Mouse (Mus musculus): ENCODE measurements around the gene Slc4a11. TPM values are rescaled to one million over a fixed set of nuclear protein-coding genes. Genes with fewer than 3 reads are reported as not detected.
A peak's percentile ranks its signal among the peaks of the same experiment; 100 is the strongest.

Gene Slc4a11
- polyA plus RNA-seq, 1 experiment from 2014 or later, result 0.15 TPM

GRCm38 (mm10) chr2:130664102-130664701 lies 33.1 kb downstream of the Slc4a11 start, which contains the start of gene Ddrgk1:
TSS of gene Ddrgk1 (minus strand) at chr2:130664659.
- H3K4me2 ChIP-seq (replicated peaks; ENCODE audit: low read depth, low read length), result peak within 1 kb of the TSS; percentile 62
- H3K36me3 ChIP-seq (ENCODE audit: control insufficient read depth, insufficient read depth, low read length), result peaks cover 4% of the 10 kb centered on the region; the same call in 1 of the 2 replicates
- under 1% methylated on average over 40 of the region's 40 CpGs for WGBS
- H3K4me3 ChIP-seq (ENCODE audit: low read depth, low read length), result peak within 1 kb of the TSS; percentile 59
- DNase-seq (ENCODE audit: low spot score) (peak; percentile 94), ATAC-seq (ENCODE audit: low FRiP score) (peak; percentile 95)
- no peaks in the 10 kb centered on the region for H3K9me3 ChIP-seq (ENCODE audit: control insufficient read depth, low read length)
- H3K4me1 ChIP-seq (replicated peaks; ENCODE audit: control insufficient read depth, insufficient read depth, low read length), result 0 out of 2 replicates have a peak, but pooled peaks cover 2% of the 10 kb centered on the region
- peak within 1 kb of the TSS; percentile 88 for H3K9ac ChIP-seq (ENCODE audit: low read depth, low read length)
- H3K27ac ChIP-seq (ENCODE audit: low read depth, low read length), result peak within 1 kb of the TSS; percentile 97
- no peaks in the 10 kb centered on the region for H3K27me3 ChIP-seq (ENCODE audit: control insufficient read depth, insufficient read depth, low read length)

- ATAC-seq (ENCODE audit: low FRiP score), result no peak
- no peak overlapping the region for H3K27ac ChIP-seq (ENCODE audit: low read depth, low read length)
- H3K4me3 ChIP-seq (ENCODE audit: low read depth, low read length), result peak overlapping the region; percentile 59
- H3K9ac ChIP-seq (ENCODE audit: low read depth, low read length), result peak overlapping the region; percentile 88
- WGBS, result 92% methylated on average over 11 of the region's 11 CpGs
- no peaks in the 10 kb centered on the region for H3K27me3 ChIP-seq (ENCODE audit: control insufficient read depth, insufficient read depth, low read length)
- H3K9me3 ChIP-seq (ENCODE audit: control insufficient read depth, low read length), result no peaks in the 10 kb centered on the region
- H3K4me1 ChIP-seq (replicated peaks; ENCODE audit: control insufficient read depth, insufficient read depth, low read length), result 0 out of 2 replicates have a peak, but pooled peaks cover 2% of the 10 kb centered on the region
- DNase-seq (ENCODE audit: low spot score), result no peak
- peaks cover 4% of the 10 kb centered on the region; the same call in 1 of the 2 replicates for H3K36me3 ChIP-seq (ENCODE audit: control insufficient read depth, insufficient read depth, low read length)
- peak overlapping the region; percentile 62 for H3K4me2 ChIP-seq (replicated peaks; ENCODE audit: low read depth, low read length)
Observed at GRCm38 (mm10) chr2:130663342-130663741, 34.0 kb downstream of the Slc4a11 start.

GRCm38 (mm10) chr2:130658530-130658929 lies 38.8 kb downstream of the Slc4a11 start:
- Histone ChIP-seq H3K27ac (ENCODE audit: low read depth, low read length) (no peak overlapping the region), H3K4me1 (replicated peaks; ENCODE audit: control insufficient read depth, insufficient read depth, low read length) (0 out of 2 replicates have a peak, but pooled peaks cover 2% of the 10 kb centered on the region), H3K9me3 (ENCODE audit: control insufficient read depth, low read length) (no peaks in the 10 kb centered on the region), H3K4me2 (replicated peaks; ENCODE audit: low read depth, low read length) (no peak overlapping the region), H3K4me3 (ENCODE audit: low read depth, low read length) (no peak overlapping the region), H3K9ac (ENCODE audit: low read depth, low read length) (no peak overlapping the region), H3K36me3 (ENCODE audit: control insufficient read depth, insufficient read depth, low read length) (peaks cover 4% of the 10 kb centered on the region; the same call in 1 of the 2 replicates), H3K27me3 (ENCODE audit: control insufficient read depth, insufficient read depth, low read length) (no peaks in the 10 kb centered on the region)
- WGBS, result 95% methylated on average over 10 of the region's 10 CpGs
- DNase-seq (ENCODE audit: low spot score) (no peak), ATAC-seq (ENCODE audit: low FRiP score) (no peak)

GRCm38 (mm10) chr2:130657541-130657940 lies 39.8 kb downstream of the Slc4a11 start:
- no peak for DNase-seq (ENCODE audit: low spot score)
- Histone ChIP-seq H3K36me3 (ENCODE audit: control insufficient read depth, insufficient read depth, low read length) (peaks cover 4% of the 10 kb centered on the region; the same call in 1 of the 2 replicates), H3K9me3 (ENCODE audit: control insufficient read depth, low read length) (no peaks in the 10 kb centered on the region), H3K4me3 (ENCODE audit: low read depth, low read length) (no peak overlapping the region), H3K27me3 (ENCODE audit: control insufficient read depth, insufficient read depth, low read length) (no peaks in the 10 kb centered on the region), H3K27ac (ENCODE audit: low read depth, low read length) (no peak overlapping the region), H3K4me1 (replicated peaks; ENCODE audit: control insufficient read depth, insufficient read depth, low read length) (no peaks in the 10 kb centered on the region), H3K4me2 (replicated peaks; ENCODE audit: low read depth, low read length) (no peak overlapping the region), H3K9ac (ENCODE audit: low read depth, low read length) (no peak overlapping the region)
- WGBS, result 88% methylated on average over 6 of the region's 6 CpGs
- no peak for ATAC-seq (ENCODE audit: low FRiP score)

GRCm38 (mm10) chr2:130656536-130656935 lies 40.8 kb downstream of the Slc4a11 start:
- no peak overlapping the region for H3K4me3 ChIP-seq (ENCODE audit: low read depth, low read length)
- WGBS, result 92% methylated on average over 9 of the region's 9 CpGs
- H3K4me1 ChIP-seq (replicated peaks; ENCODE audit: control insufficient read depth, insufficient read depth, low read length), result no peaks in the 10 kb centered on the region
- H3K9me3 ChIP-seq (ENCODE audit: control insufficient read depth, low read length), result no peaks in the 10 kb centered on the region
- peaks cover 2% of the 10 kb centered on the region; the same call in 1 of the 2 replicates for H3K36me3 ChIP-seq (ENCODE audit: control insufficient read depth, insufficient read depth, low read length)
- DNase-seq (ENCODE audit: low spot score) (no peak), ATAC-seq (ENCODE audit: low FRiP score) (no peak)
- no peaks in the 10 kb centered on the region for H3K27me3 ChIP-seq (ENCODE audit: control insufficient read depth, insufficient read depth, low read length)
- H3K4me2 ChIP-seq (replicated peaks; ENCODE audit: low read depth, low read length), result no peak overlapping the region
- H3K27ac ChIP-seq (ENCODE audit: low read depth, low read length), result no peak overlapping the region
- H3K9ac ChIP-seq (ENCODE audit: low read depth, low read length), result no peak overlapping the region

GRCm38 (mm10) chr2:130655660-130656339 lies 41.5 kb downstream of the Slc4a11 start:
- H3K4me2 ChIP-seq (replicated peaks; ENCODE audit: low read depth, low read length), result no peak overlapping the region
- ATAC-seq (ENCODE audit: low FRiP score) (no peak), DNase-seq (ENCODE audit: low spot score) (no peak)
- 87% methylated on average over 6 of the region's 6 CpGs for WGBS
- no peak overlapping the region for H3K27ac ChIP-seq (ENCODE audit: low read depth, low read length)
- no peaks in the 10 kb centered on the region for H3K4me1 ChIP-seq (replicated peaks; ENCODE audit: control insufficient read depth, insufficient read depth, low read length)
- H3K36me3 ChIP-seq (ENCODE audit: control insufficient read depth, insufficient read depth, low read length), result no peaks in the 10 kb centered on the region; the same call in 1 of the 2 replicates
- H3K27me3 ChIP-seq (ENCODE audit: control insufficient read depth, insufficient read depth, low read length), result no peaks in the 10 kb centered on the region
- H3K9me3 ChIP-seq (ENCODE audit: control insufficient read depth, low read length), result no peaks in the 10 kb centered on the region
- no peak overlapping the region for H3K4me3 ChIP-seq (ENCODE audit: low read depth, low read length)
- no peak overlapping the region for H3K9ac ChIP-seq (ENCODE audit: low read depth, low read length)

- ATAC-seq (ENCODE audit: low FRiP score), result no peak
- Histone ChIP-seq H3K4me2 (replicated peaks; ENCODE audit: low read depth, low read length) (no peak overlapping the region), H3K9ac (ENCODE audit: low read depth, low read length) (no peak overlapping the region), H3K27me3 (ENCODE audit: control insufficient read depth, insufficient read depth, low read length) (no peaks in the 10 kb centered on the region), H3K27ac (ENCODE audit: low read depth, low read length) (no peak overlapping the region), H3K4me3 (ENCODE audit: low read depth, low read length) (no peak overlapping the region), H3K36me3 (ENCODE audit: control insufficient read depth, insufficient read depth, low read length) (no peaks in the 10 kb centered on the region), H3K9me3 (ENCODE audit: control insufficient read depth, low read length) (no peaks in the 10 kb centered on the region), H3K4me1 (replicated peaks; ENCODE audit: control insufficient read depth, insufficient read depth, low read length) (no peaks in the 10 kb centered on the region)
- WGBS, result 97% methylated on average over 1 of the region's 1 CpGs
- DNase-seq (ENCODE audit: low spot score), result no peak
Observed at GRCm38 (mm10) chr2:130653760-130654159, 43.6 kb downstream of the Slc4a11 start.

GRCm38 (mm10) chr2:130653303-130653702 lies 44.0 kb downstream of the Slc4a11 start:
- Histone ChIP-seq H3K4me1 (replicated peaks; ENCODE audit: control insufficient read depth, insufficient read depth, low read length) (no peaks in the 10 kb centered on the region), H3K27ac (ENCODE audit: low read depth, low read length) (no peak overlapping the region), H3K36me3 (ENCODE audit: control insufficient read depth, insufficient read depth, low read length) (no peaks in the 10 kb centered on the region), H3K4me3 (ENCODE audit: low read depth, low read length) (no peak overlapping the region), H3K27me3 (ENCODE audit: control insufficient read depth, insufficient read depth, low read length) (no peaks in the 10 kb centered on the region), H3K9me3 (ENCODE audit: control insufficient read depth, low read length) (no peaks in the 10 kb centered on the region), H3K9ac (ENCODE audit: low read depth, low read length) (no peak overlapping the region), H3K4me2 (replicated peaks; ENCODE audit: low read depth, low read length) (no peak overlapping the region)
- 96% methylated on average over 2 of the region's 2 CpGs for WGBS
- DNase-seq (ENCODE audit: low spot score), result no peak
- no peak for ATAC-seq (ENCODE audit: low FRiP score)

Data from hindbrain, embryonic 11.5 days (tissue).